Mouse (Mus musculus): ENCODE results near the gene Mier1. TPM values are rescaled to one million over a fixed set of nuclear protein-coding genes. Genes with fewer than 3 reads are reported as not detected.

Gene Mier1
- polyA plus RNA-seq, 1 experiment from 2014 or later = 37.9 TPM

DNA sequence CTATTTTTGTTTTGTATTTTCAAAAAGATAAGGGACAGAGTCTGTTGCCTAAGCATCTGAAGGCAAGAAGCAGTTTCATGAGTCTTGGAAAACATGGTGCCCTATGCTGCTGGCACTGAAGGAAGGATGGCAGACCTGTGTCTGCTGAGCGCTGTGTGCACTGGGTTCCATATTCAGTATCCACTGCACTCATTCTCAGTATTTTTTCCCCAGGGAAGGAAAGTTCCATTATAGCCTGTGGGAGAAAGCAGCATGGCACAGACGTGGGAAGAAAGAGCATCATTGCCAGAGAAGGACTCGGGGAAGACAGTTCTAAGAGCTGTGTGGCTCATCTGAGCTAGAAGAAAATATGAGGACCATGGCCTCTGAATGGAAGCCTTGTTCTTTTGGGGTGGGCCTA lies 57.1 kb downstream of the Mier1 start:
- Histone ChIP-seq H3K9ac (no peak overlapping the region), H3K27ac (ENCODE audit: low read depth) (no peak overlapping the region), H3K9me3 (ENCODE audit: low read depth, low read length) (no peaks in the 10 kb centered on the region), H3K4me3 (ENCODE audit: low read depth, low read length) (no peak overlapping the region), H3K4me1 (ENCODE audit: insufficient read depth) (no peaks in the 10 kb centered on the region), H3K27me3 (ENCODE audit: insufficient read depth, low read length) (no peaks in the 10 kb centered on the region), H3K4me2 (no peak overlapping the region), H3K36me3 (ENCODE audit: insufficient read depth) (peaks cover 34% of the 10 kb centered on the region)
- ATAC-seq (ENCODE audit: insufficient read depth) (no peak), DNase-seq (no peak)
- WGBS = 89% methylated on average over 3 of the region's 3 CpGs
- TF ChIP-seq CTCF (IDR thresholded peaks at IDR 0.05; ENCODE audit: low read depth) = no peak

DNA sequence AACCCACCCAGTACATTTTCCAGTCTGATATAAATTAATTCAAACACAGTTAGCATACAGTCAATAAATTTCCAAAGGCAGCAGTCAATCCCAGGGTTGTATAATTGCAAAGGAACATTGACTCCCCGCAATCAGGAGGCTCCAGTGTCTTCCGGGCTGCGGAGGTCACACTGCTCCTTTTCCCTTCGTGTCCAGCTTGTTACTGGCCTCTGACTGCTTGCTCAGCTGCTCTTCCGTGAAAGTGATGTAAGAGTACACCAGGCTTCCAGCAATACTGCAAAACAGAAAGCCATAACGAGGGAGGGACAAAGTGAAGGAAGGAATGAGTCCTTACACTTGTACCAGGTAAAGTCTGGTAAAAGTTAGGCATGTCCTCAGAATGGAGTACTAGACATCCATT lies 59.3 kb downstream of the Mier1 start:
- 73% methylated on average over 6 of the region's 6 CpGs for WGBS
- no peak for DNase-seq
- Histone ChIP-seq H3K4me3 (ENCODE audit: low read depth, low read length) (no peak overlapping the region), H3K27ac (ENCODE audit: low read depth) (no peak overlapping the region), H3K9me3 (ENCODE audit: low read depth, low read length) (no peaks in the 10 kb centered on the region), H3K36me3 (ENCODE audit: insufficient read depth) (peaks cover 46% of the 10 kb centered on the region), H3K4me2 (no peak overlapping the region), H3K27me3 (ENCODE audit: insufficient read depth, low read length) (no peaks in the 10 kb centered on the region), H3K9ac (no peak overlapping the region), H3K4me1 (ENCODE audit: insufficient read depth) (peaks cover 4% of the 10 kb centered on the region; the same call in 1 of the 2 replicates)
- TF ChIP-seq CTCF (IDR thresholded peaks at IDR 0.05; ENCODE audit: low read depth) = no peak
- no peak for ATAC-seq (ENCODE audit: insufficient read depth)

DNA sequence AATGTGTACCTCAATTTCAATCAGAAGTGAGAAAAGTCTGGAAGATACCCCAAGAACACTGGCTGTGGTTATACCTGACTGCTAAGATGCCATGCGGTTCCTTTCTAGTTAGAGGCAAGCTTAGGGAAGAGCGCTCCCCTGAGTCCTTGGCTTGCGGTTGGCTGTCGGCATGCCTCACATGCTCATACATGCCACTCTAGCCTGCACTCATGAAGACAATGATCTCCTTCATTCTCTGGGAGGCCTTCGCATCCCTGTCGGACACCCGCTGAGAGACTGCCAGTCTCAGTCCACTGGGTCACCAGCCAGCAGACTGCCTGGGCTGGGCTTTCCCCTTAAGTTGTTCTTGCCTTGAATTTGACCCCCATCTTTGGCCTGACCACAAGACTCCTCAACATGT lies 59.8 kb downstream of the Mier1 start:
- WGBS = 91% methylated on average over 7 of the region's 7 CpGs
- no peak for DNase-seq
- no peak for TF ChIP-seq CTCF (IDR thresholded peaks at IDR 0.05; ENCODE audit: low read depth)

DNA sequence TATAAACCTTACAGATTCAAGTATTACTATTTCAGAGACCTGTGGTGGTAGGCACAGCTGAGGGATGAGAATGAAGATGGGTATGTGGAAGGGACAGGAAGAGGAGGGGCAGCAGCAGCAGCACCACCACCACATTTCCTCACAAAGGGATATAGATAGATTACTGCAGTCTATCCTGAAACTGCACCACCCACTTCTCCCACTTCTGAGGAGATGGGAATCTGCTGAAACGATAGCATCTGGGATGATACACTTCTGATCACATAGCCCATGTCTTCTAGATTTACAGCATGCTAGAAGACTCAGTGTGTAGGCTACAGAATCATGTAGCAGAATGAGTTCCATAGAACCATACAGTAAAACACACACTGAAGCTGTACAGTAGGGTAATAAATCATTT lies 63.5 kb downstream of the Mier1 start:
- Histone ChIP-seq H3K9me3 (ENCODE audit: low read depth, low read length) (no peaks in the 10 kb centered on the region), H3K9ac (no peak overlapping the region), H3K27ac (ENCODE audit: low read depth) (no peak overlapping the region), H3K4me2 (no peak overlapping the region), H3K4me1 (ENCODE audit: insufficient read depth) (peaks cover 7% of the 10 kb centered on the region), H3K4me3 (ENCODE audit: low read depth, low read length) (no peak overlapping the region), H3K27me3 (ENCODE audit: insufficient read depth, low read length) (no peaks in the 10 kb centered on the region), H3K36me3 (ENCODE audit: insufficient read depth) (peaks cover 38% of the 10 kb centered on the region)
- TF ChIP-seq CTCF (IDR thresholded peaks at IDR 0.05; ENCODE audit: low read depth) = no peak
- ATAC-seq (ENCODE audit: insufficient read depth) = no peak
- 85% methylated on average over 1 of the region's 1 CpGs for WGBS
- no peak for DNase-seq

More for the DNA sequence above, 59.8 kb downstream of the Mier1 start:
- no peak overlapping the region for H3K9ac ChIP-seq
- peaks cover 7% of the 10 kb centered on the region for H3K4me1 ChIP-seq (ENCODE audit: insufficient read depth)
- no peak for ATAC-seq (ENCODE audit: insufficient read depth)
- H3K9me3 ChIP-seq (ENCODE audit: low read depth, low read length) = no peaks in the 10 kb centered on the region
- H3K4me2 ChIP-seq = no peak overlapping the region
- no peaks in the 10 kb centered on the region for H3K27me3 ChIP-seq (ENCODE audit: insufficient read depth, low read length)
- no peak overlapping the region for H3K4me3 ChIP-seq (ENCODE audit: low read depth, low read length)
- no peak overlapping the region for H3K27ac ChIP-seq (ENCODE audit: low read depth)
- H3K36me3 ChIP-seq (ENCODE audit: insufficient read depth) = peaks cover 46% of the 10 kb centered on the region

DNA sequence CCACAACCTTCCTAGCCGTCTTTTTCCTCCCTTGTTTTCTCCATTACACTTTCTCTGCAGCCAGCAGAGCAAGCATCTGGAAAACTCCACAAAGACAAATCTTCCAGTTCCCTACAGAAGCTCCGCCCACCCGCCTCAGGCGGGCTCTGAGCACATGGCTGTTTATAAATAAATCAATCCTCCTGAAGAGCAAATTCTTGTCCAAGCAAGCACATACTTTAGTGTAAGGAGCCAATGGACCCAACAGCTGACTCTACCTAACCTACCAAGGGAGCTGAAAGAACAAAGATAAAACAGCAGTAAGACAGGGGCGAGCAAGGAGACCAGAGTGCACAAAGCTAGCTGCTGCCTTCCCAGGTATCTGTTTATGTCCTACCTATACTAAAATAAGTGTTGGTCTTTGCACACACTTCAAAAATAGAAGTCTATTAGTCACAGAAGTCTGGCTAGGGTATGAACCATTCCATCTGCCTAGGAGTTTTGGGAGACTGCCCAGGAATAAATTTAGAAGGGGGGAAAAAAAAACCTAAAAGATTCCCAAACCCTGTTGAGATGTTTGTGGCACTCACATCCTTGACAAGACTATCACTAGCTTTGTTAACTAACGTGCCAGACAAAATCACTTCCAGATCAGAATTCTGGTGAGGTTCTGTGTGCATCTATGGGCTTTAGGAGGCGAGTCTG lies 64.6 kb downstream of the Mier1 start:
- Histone ChIP-seq H3K36me3 (ENCODE audit: insufficient read depth) (peaks cover 40% of the 10 kb centered on the region), H3K4me2 (no peak overlapping the region), H3K4me1 (ENCODE audit: insufficient read depth) (peaks cover 7% of the 10 kb centered on the region), H3K9ac (no peak overlapping the region), H3K27ac (ENCODE audit: low read depth) (no peak overlapping the region), H3K27me3 (ENCODE audit: insufficient read depth, low read length) (no peaks in the 10 kb centered on the region), H3K9me3 (ENCODE audit: low read depth, low read length) (no peaks in the 10 kb centered on the region), H3K4me3 (ENCODE audit: low read depth, low read length) (no peak overlapping the region)
- no peak for TF ChIP-seq CTCF (IDR thresholded peaks at IDR 0.05; ENCODE audit: low read depth)
- peak; percentile 55; the same call in 1 of the 2 replicates for ATAC-seq (ENCODE audit: insufficient read depth)
- peak; percentile 61 for DNase-seq
- 58% methylated on average over 7 of the region's 7 CpGs for WGBS

DNA sequence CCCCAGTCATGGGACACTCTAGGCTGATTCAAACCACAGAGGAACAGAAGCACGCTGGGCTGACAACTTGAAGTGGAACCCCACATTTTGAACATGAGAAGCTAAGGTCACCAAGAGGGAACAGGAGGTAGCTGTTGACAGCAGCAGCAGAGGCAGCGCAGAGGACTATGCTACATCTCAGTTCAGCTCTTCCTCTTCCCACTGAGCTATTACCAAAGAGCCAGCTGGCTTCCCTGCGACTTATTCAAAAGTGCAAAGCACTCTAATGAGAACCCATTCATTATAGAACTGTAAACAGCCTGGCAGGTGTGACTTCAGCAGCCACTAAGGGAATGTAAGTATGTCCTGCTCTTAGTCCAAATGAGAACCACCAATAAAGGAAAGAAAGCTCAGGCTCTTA lies 65.4 kb downstream of the Mier1 start:
- Histone ChIP-seq H3K36me3 (ENCODE audit: insufficient read depth) (peaks cover 36% of the 10 kb centered on the region), H3K9ac (no peak overlapping the region), H3K4me1 (ENCODE audit: insufficient read depth) (peaks cover 7% of the 10 kb centered on the region), H3K27me3 (ENCODE audit: insufficient read depth, low read length) (no peaks in the 10 kb centered on the region), H3K27ac (ENCODE audit: low read depth) (no peak overlapping the region), H3K4me2 (no peak overlapping the region), H3K9me3 (ENCODE audit: low read depth, low read length) (no peaks in the 10 kb centered on the region), H3K4me3 (ENCODE audit: low read depth, low read length) (no peak overlapping the region)
- DNase-seq = no peak
- ATAC-seq (ENCODE audit: insufficient read depth) = no peak
- TF ChIP-seq CTCF (IDR thresholded peaks at IDR 0.05; ENCODE audit: low read depth) = no peak
- 59% methylated on average over 3 of the region's 3 CpGs for WGBS

DNA sequence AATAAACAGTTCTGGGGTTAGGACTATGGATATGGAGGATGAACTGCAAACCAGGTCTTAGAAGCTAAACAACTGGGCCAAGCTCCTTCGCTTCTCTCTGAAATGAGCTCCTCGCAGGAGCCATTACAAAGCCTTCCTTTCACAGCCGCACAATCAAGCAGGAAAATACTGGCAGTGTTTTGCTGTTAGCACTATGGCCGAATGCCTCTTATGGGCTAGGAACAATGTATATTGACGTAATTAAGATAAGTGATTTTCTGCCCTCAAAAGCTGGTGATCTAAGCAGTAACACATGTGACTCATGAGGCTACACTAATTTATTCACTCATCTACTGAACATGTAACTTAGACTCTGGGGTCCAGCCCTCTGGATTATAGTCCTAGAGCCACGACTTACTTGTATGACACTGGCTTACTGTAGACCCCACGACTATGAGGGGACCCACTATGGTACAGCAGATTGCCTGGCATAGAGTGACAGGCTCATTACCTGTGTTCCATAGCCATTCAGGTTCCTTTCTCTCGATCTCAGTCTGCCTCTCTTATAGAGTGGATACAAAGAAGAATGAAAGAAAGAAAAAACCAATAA lies 66.2 kb downstream of the Mier1 start:
- H3K4me1 ChIP-seq (ENCODE audit: insufficient read depth) = peaks cover 7% of the 10 kb centered on the region
- H3K9ac ChIP-seq = no peak overlapping the region
- peaks cover 28% of the 10 kb centered on the region for H3K36me3 ChIP-seq (ENCODE audit: insufficient read depth)
- H3K27me3 ChIP-seq (ENCODE audit: insufficient read depth, low read length) = no peaks in the 10 kb centered on the region
- no peak overlapping the region for H3K4me2 ChIP-seq
- no peak overlapping the region for H3K4me3 ChIP-seq (ENCODE audit: low read depth, low read length)
- no peak overlapping the region for H3K27ac ChIP-seq (ENCODE audit: low read depth)
- DNase-seq (no peak), ATAC-seq (ENCODE audit: insufficient read depth) (no peak)
- no peaks in the 10 kb centered on the region for H3K9me3 ChIP-seq (ENCODE audit: low read depth, low read length)
- no peak for TF ChIP-seq CTCF (IDR thresholded peaks at IDR 0.05; ENCODE audit: low read depth)
- WGBS = 82% methylated on average over 8 of the region's 8 CpGs

Data from lung, embryonic 14.5 days (tissue).